Mouse (Mus musculus) C2C12 (cell line): ENCODE measurements around the gene Zfp821. TPM values are rescaled to one million over a fixed set of nuclear protein-coding genes. Genes with fewer than 3 reads are reported as not detected.

Experiments
- H3K27me3 ChIP-seq: one replicate; pipeline ENCODE4 v1.6.1; 2011; ENCODE audit not compliant: control insufficient read depth, insufficient read depth, insufficient read length
- H3K36me3 ChIP-seq: one replicate; pipeline ENCODE4 v1.6.1; 2011; ENCODE audit not compliant: control insufficient read depth, insufficient read depth
- H3K4me3 ChIP-seq: one replicate; pipeline ENCODE4 v1.5.1; 2011; ENCODE audit warnings: mild to moderate bottlenecking, control low read depth; ENCODE audit not compliant: poor library complexity, insufficient read depth, severe bottlenecking
- H3K79me2 ChIP-seq: one replicate; pipeline ENCODE4 v1.6.1; 2011; ENCODE audit not compliant: control insufficient read depth, insufficient read depth
- H3K79me3 ChIP-seq: one replicate; pipeline ENCODE4 v1.6.1; 2011; ENCODE audit warnings: low read depth, control low read depth
- H3ac ChIP-seq: one replicate; pipeline ENCODE3; 2011; ENCODE audit warnings: low read depth; ENCODE audit not compliant: control insufficient read depth, insufficient read length
- CEBPB ChIP-seq: IDR thresholded peaks from one replicate; pipeline ENCODE4 v1.6.1; 2011; ENCODE audit warnings: low read depth, mild to moderate bottlenecking, control low read depth, moderate library complexity
- CTCF ChIP-seq: IDR thresholded peaks from one replicate; pipeline ENCODE4 v1.5.1; 2011; ENCODE audit not compliant: control insufficient read depth, insufficient read depth, insufficient read length
- FOSL1 ChIP-seq: IDR thresholded peaks from one replicate; pipeline ENCODE4 v1.8.0; 2011; ENCODE audit warnings: mild to moderate bottlenecking, low read length; ENCODE audit not compliant: poor library complexity, insufficient read depth, severe bottlenecking
- MAX ChIP-seq: IDR thresholded peaks from one replicate; pipeline ENCODE4 v1.6.1; 2011; ENCODE audit warnings: mild to moderate bottlenecking, control low read depth
- MYOD1 ChIP-seq: IDR thresholded peaks from one replicate; pipeline ENCODE4 v1.6.1; 2011; ENCODE audit warnings: low read depth; ENCODE audit not compliant: control insufficient read depth, insufficient read length
- MYOG ChIP-seq: IDR thresholded peaks from one replicate; pipeline ENCODE4 v1.6.1; 2011; ENCODE audit not compliant: control insufficient read depth, insufficient read length; ENCODE audit errors: extremely low read depth
- USF1 ChIP-seq: IDR thresholded peaks from one replicate; pipeline ENCODE4 v1.6.1; 2011; ENCODE audit warnings: low read depth, mild to moderate bottlenecking, control low read depth, moderate library complexity
- polyA plus RNA-seq: library from polyadenylated mRNA; unstranded; fragments of >200 nt; fragmentation: generic; extraction: Trizol; gene quantifications from one replicate; pipeline ENCODE4 v1.2.1, GENCODE M21; 2012; ENCODE audit warnings: missing spikeins

Zfp821 gene
- polyA plus RNA-seq, 1 experiment = 9.9 TPM

- Histone ChIP-seq H3K27me3 (no peaks in the 10 kb centered on the region), H3K4me3 (no peak overlapping the region), H3ac (no peak overlapping the region), H3K79me2 (no peaks in the 10 kb centered on the region), H3K36me3 (peaks cover 47% of the 10 kb centered on the region), H3K79me3 (no peaks in the 10 kb centered on the region)
- TF ChIP-seq CTCF = no peak
- TF ChIP-seq USF1 = no peak
- TF ChIP-seq MYOD1 = no peak
- TF ChIP-seq FOSL1 = no peak
Observed at GRCm38 (mm10) chr8:109725106-109725505, 19.8 kb downstream of the Zfp821 start.

GRCm38 (mm10) chr8:109731012-109731411 is 25.7 kb downstream of the Zfp821 start:
- Histone ChIP-seq H3K36me3 (peaks cover 45% of the 10 kb centered on the region), H3K27me3 (no peaks in the 10 kb centered on the region), H3K79me3 (peaks cover 10% of the 10 kb centered on the region), H3K79me2 (peaks cover 17% of the 10 kb centered on the region), H3K4me3 (no peak overlapping the region), H3ac (no peak overlapping the region)
- TF ChIP-seq CEBPB (no peak), FOSL1 (no peak), MYOG (no peak), USF1 (no peak), MYOD1 (no peak), MAX (no peak)

- Histone ChIP-seq H3K79me3 (peaks cover 22% of the 10 kb centered on the region), H3ac (no peak overlapping the region), H3K4me3 (no peak overlapping the region), H3K27me3 (no peaks in the 10 kb centered on the region), H3K79me2 (peaks cover 32% of the 10 kb centered on the region), H3K36me3 (peaks cover 37% of the 10 kb centered on the region)
- no peak for TF ChIP-seq CEBPB
Observed at GRCm38 (mm10) chr8:109734018-109734417, 28.7 kb downstream of the Zfp821 start.

GRCm38 (mm10) chr8:109736819-109737218 is 31.5 kb downstream of the Zfp821 start:
- Histone ChIP-seq H3K4me3 (peak overlapping the region; percentile 95), H3K27me3 (no peaks in the 10 kb centered on the region), H3K36me3 (peaks cover 32% of the 10 kb centered on the region), H3K79me2 (peaks cover 32% of the 10 kb centered on the region), H3K79me3 (peaks cover 22% of the 10 kb centered on the region), H3ac (peak overlapping the region; percentile 86)
- TF ChIP-seq MYOD1 = no peak
- TF ChIP-seq USF1 = no peak
- no peak for TF ChIP-seq CEBPB
- no peak for TF ChIP-seq MAX
- no peak for TF ChIP-seq MYOG
- TF ChIP-seq CTCF = no peak
- no peak for TF ChIP-seq FOSL1

- peak within 1 kb of the TSS; percentile 95 for H3K4me3 ChIP-seq
- H3K79me3 ChIP-seq = peaks cover 22% of the 10 kb centered on the region
- H3K36me3 ChIP-seq = peaks cover 27% of the 10 kb centered on the region
- peaks cover 32% of the 10 kb centered on the region for H3K79me2 ChIP-seq
- no peaks in the 10 kb centered on the region for H3K27me3 ChIP-seq
- no peak for TF ChIP-seq USF1
- peak; percentile 70 for TF ChIP-seq CTCF
- no peak for TF ChIP-seq FOSL1
- TF ChIP-seq MAX = no peak
- no peak for TF ChIP-seq MYOD1
- no peak for TF ChIP-seq CEBPB
- H3ac ChIP-seq = peak within 1 kb of the TSS; percentile 86
Observed at GRCm38 (mm10) chr8:109737237-109738048, 32.1 kb downstream of the Zfp821 start, which contains the start of gene Atxn1l. Atxn1l (minus strand) TSS chr8:109737739.

GRCm38 (mm10) chr8:109738049-109738380 is 32.7 kb downstream of the Zfp821 start:
- Histone ChIP-seq H3K27me3 (no peaks in the 10 kb centered on the region), H3K79me3 (peaks cover 22% of the 10 kb centered on the region), H3K4me3 (peak overlapping the region; percentile 95), H3K36me3 (peaks cover 21% of the 10 kb centered on the region), H3K79me2 (peaks cover 32% of the 10 kb centered on the region), H3ac (no peak overlapping the region)
- TF ChIP-seq CEBPB = no peak
- TF ChIP-seq MYOG = no peak
- no peak for TF ChIP-seq MAX
- TF ChIP-seq MYOD1 = no peak
